31 mouse cellular contexts compared by ENCODE assay signal in genomic region chr14:33993051-33993450, GRCm38 (mm10). TPM values are rescaled to one million over a fixed set of nuclear protein-coding genes. Genes with fewer than 3 reads are reported as not detected.
"Had no signal": no experiment of that assay in that cellular context is flagged by ENCODE, and none has a peak within 500 bp of the region (broad histone marks: within the 10 kb centered on the region; RNA-seq: fewer than 3 reads in every experiment).

No protein-coding gene starts in this region.

- H3K9ac ChIP-seq: heart, embryonic 12.5 days; hindbrain, embryonic 12.5 days; hindbrain, embryonic 14.5 days; intestine, embryonic 15.5 days; limb, embryonic 12.5 days; liver, embryonic 13.5 days had no signal

- ATAC-seq: hindbrain, embryonic 16.5 days; inflammation-experienced regulatory T-cells, adult 6 months; intestine, embryonic 15.5 days; intestine, postnatal 0 days had no signal

- H3K36me3 ChIP-seq: heart, embryonic 12.5 days; hindbrain, embryonic 10.5 days; hindbrain, embryonic 12.5 days; intestine, embryonic 15.5 days; limb, embryonic 12.5 days; liver, embryonic 13.5 days had no signal

- H3K4me3 ChIP-seq: gastrocnemius, adult 2 months; heart, embryonic 12.5 days; hindbrain, embryonic 10.5 days; hindbrain, embryonic 12.5 days; intestine, embryonic 15.5 days; layer of hippocampus, adult 2 months; limb, embryonic 12.5 days; liver, embryonic 13.5 days had no signal

- H3K4me1 ChIP-seq: hindbrain, embryonic 10.5 days; hindbrain, embryonic 12.5 days; intestine, embryonic 15.5 days; liver, embryonic 13.5 days had no signal

- H3K4me2 ChIP-seq: heart, embryonic 12.5 days; hindbrain, embryonic 12.5 days; hindbrain, embryonic 14.5 days; intestine, embryonic 15.5 days; limb, embryonic 12.5 days; liver, embryonic 11.5 days; liver, embryonic 13.5 days had no signal

- H3K27me3 ChIP-seq: heart, embryonic 12.5 days; hindbrain, embryonic 12.5 days; intestine, embryonic 15.5 days; liver, embryonic 13.5 days had no signal

- H3K27ac ChIP-seq: gastrocnemius, adult 2 months; hindbrain, embryonic 10.5 days; hindbrain, embryonic 12.5 days; hindbrain, embryonic 14.5 days; intestine, embryonic 15.5 days; layer of hippocampus, adult 2 months; limb, embryonic 12.5 days; liver, embryonic 13.5 days had no signal

- H3K9me3 ChIP-seq: heart, embryonic 12.5 days; hindbrain, embryonic 10.5 days; hindbrain, embryonic 12.5 days; intestine, embryonic 15.5 days; limb, embryonic 12.5 days; liver, embryonic 13.5 days had no signal

- DNase-seq: gastrocnemius, adult 2 months; gastrocnemius, postnatal 10 days; gastrocnemius, postnatal 25 days; heart, postnatal 10 days; heart, postnatal 4 days; kidney, adult 18-20 months; kidney, adult 8-10 months; kidney, postnatal 10 days; kidney, postnatal 25 days; kidney, postnatal 4 days; layer of hippocampus, postnatal 36 days; left cerebral cortex, postnatal 4 days; liver; liver, embryonic 13.5 days had no signal

RNA-seq across cellular contexts. Expression of gene Zfp488, which starts 14.5 kb away (rescaled TPM):
- polyA plus RNA-seq: heart, embryonic 12.5 days; heart, embryonic 14.5 days; heart, embryonic 16.5 days; inflammation-experienced regulatory T-cells, adult 6 months; kidney, embryonic 14.5 days; kidney, embryonic 16.5 days; liver, embryonic 13.5 days had no signal

RNA-seq across cellular contexts. Expression of gene Gm30083, which starts 21.9 kb away (rescaled TPM):
- polyA plus RNA-seq: frontal cortex, adult 2 months; heart, embryonic 12.5 days; heart, embryonic 14.5 days; heart, embryonic 16.5 days; hindbrain, embryonic 10.5 days; hindbrain, embryonic 12.5 days; hindbrain, embryonic 14.5 days; hindbrain, embryonic 16.5 days; inflammation-experienced regulatory T-cells, adult 6 months; intestine, embryonic 15.5 days; intestine, postnatal 0 days; kidney, embryonic 14.5 days; kidney, embryonic 16.5 days; limb, embryonic 12.5 days; limb, embryonic 14.5 days; liver, embryonic 11.5 days; liver, embryonic 13.5 days had no signal

RNA-seq across cellular contexts. Expression of gene Gm5460, which starts 23.5 kb away (rescaled TPM):
- polyA plus RNA-seq: frontal cortex, adult 2 months; heart, embryonic 12.5 days; heart, embryonic 14.5 days; heart, embryonic 16.5 days; hindbrain, embryonic 10.5 days; hindbrain, embryonic 12.5 days; hindbrain, embryonic 14.5 days; hindbrain, embryonic 16.5 days; inflammation-experienced regulatory T-cells, adult 6 months; intestine, embryonic 15.5 days; intestine, postnatal 0 days; kidney, embryonic 14.5 days; kidney, embryonic 16.5 days; limb, embryonic 12.5 days; limb, embryonic 14.5 days; liver, embryonic 11.5 days; liver, embryonic 13.5 days had no signal

RNA-seq across cellular contexts. Expression of gene Rbp3, which starts 39.2 kb away (rescaled TPM):
- polyA plus RNA-seq: frontal cortex, adult 2 months; heart, embryonic 14.5 days; hindbrain, embryonic 10.5 days; hindbrain, embryonic 12.5 days; hindbrain, embryonic 14.5 days; inflammation-experienced regulatory T-cells, adult 6 months; intestine, embryonic 15.5 days; intestine, postnatal 0 days; kidney, embryonic 14.5 days; kidney, embryonic 16.5 days; limb, embryonic 12.5 days; limb, embryonic 14.5 days had no signal

RNA-seq across cellular contexts. Expression of gene Gdf2, which starts 52.2 kb away (rescaled TPM):
- polyA plus RNA-seq: heart, embryonic 14.5 days; hindbrain, embryonic 10.5 days; inflammation-experienced regulatory T-cells, adult 6 months; intestine, postnatal 0 days; kidney, embryonic 14.5 days; kidney, embryonic 16.5 days; limb, embryonic 12.5 days had no signal
